Mouse (Mus musculus) heart, adult 2 months (tissue): ENCODE results near the gene Pnlip.

Experiments used
- CTCF ChIP-seq: fragments of 200-600 bp; IDR thresholded peaks from 2 replicates; pipeline ENCODE4 v1.8.1; 2022; ENCODE audit warnings: antibody characterized with exemption, mild to moderate bottlenecking, moderate library complexity
- EP300 ChIP-seq: fragments of 200-500 bp; IDR thresholded peaks from 2 replicates; pipeline ENCODE4 v1.6.1; 2011; ENCODE audit warnings: low read depth, low read length, control low read depth; ENCODE audit not compliant: insufficient read depth

DNA sequence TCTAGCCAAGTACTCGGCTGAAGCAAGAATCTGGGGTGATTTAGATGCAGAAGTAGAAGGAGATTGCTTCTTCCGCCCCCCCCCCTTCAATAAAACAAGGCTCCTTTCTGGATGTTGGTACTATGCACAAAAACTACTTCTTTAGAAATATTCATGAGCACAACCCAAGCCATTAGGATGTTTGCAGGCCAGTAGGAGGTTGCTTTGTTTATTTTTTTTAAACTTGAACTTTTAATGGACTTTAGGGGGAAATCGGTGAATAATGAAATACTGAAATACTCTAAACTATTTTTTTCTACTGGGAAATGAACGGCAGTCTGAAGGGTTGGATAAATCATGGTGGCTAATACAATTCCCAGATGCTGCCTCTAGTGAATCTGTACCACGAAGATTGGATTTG is at the start of gene Pnlip:
- TF ChIP-seq CTCF = no peak
- TF ChIP-seq EP300 = no peak
